Mouse (Mus musculus): Measurements from ENCODE around the gene Rac1.
"Not testable (repeated sequence)": the region's sequence is repeated elsewhere in the genome, so short reads cannot be mapped to it uniquely, and the experiment has no call there.

GRCm38 (mm10) chr5:143500711-143501110 is 27.1 kb downstream of the Rac1 start:
- not testable (repeated sequence) for TF ChIP-seq POLR2A (IDR thresholded peaks at IDR 0.05; ENCODE audit: borderline replicate concordance, low read depth, low read length); CTCF (IDR thresholded peaks at IDR 0.05; ENCODE audit: low read depth, low read length)
